Mouse (Mus musculus): ENCODE results near the gene Aff3.

The Aff3 gene

DNA sequence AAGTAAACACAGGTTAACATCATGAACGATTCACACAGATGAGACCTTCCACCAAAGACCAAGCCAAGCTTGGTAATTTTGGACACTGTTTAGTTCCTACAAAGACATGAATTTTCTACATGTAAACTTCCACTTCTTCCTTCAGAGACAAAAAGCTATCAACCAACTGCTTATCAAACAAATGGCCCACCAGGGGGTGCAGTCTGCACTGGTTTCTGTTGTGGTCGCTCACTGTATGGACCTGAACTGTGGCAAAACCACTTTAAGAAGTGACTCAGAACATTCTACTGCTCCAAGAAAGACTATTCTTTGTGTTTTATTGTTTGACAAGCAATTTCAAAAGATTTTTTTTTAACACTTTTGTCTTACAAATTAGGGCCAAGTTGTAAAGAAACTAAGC lies 271.8 kb downstream of the Aff3 start:
- DNase-seq (ENCODE audit: low spot score), result peak; percentile 83

DNA sequence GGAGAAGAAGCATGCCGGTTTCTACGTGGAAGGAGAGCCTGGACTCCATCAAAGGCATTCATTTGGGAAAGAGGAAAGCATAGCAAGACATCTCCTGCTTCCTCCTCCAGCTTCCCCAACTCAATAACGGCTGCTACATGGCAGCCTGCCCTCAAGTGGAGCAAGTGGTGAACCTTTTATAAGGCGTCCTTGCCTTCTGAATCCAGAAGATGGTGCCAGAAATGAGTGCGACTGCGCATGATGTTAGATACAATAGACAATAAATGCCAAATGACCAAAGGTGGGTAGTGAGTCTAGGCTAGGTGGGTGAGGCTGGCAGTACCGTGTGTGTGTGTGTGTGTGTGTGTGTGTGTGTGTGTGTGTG lies 273.9 kb downstream of the Aff3 start:
- DNase-seq (ENCODE audit: low spot score), result peak; percentile 52

- no peak for DNase-seq (ENCODE audit: low spot score)
These were observed 274.4 kb downstream of the Aff3 start for GRCm38 (mm10) chr1:38390235-38390885.

- DNase-seq (ENCODE audit: low spot score), result no peak
These were observed 275.2 kb downstream of the Aff3 start for GRCm38 (mm10) chr1:38389576-38389975.

GRCm38 (mm10) chr1:38388466-38388865 lies 276.3 kb downstream of the Aff3 start:
- no peak for DNase-seq (ENCODE audit: low spot score)

DNA sequence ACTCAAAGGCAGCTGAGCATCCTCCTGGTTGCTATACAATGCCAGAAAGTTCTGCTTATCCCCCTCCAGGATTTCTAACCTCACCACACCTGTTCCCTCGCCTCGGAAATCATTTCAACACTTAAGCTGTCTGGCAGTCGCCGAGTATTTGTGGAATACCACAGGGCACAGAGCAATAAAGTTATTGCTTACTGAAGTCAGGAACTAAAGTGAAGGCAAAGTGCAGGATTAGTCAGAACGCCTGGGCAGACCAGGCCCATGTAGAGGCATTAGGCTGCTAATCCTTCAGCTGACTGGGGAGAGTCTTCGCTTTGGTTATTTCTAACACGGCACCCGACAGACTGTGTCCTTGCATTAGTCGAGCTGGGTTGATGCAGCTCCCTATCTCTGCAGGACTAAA lies 277.3 kb downstream of the Aff3 start:
- no peak for DNase-seq (ENCODE audit: low spot score)

DNA sequence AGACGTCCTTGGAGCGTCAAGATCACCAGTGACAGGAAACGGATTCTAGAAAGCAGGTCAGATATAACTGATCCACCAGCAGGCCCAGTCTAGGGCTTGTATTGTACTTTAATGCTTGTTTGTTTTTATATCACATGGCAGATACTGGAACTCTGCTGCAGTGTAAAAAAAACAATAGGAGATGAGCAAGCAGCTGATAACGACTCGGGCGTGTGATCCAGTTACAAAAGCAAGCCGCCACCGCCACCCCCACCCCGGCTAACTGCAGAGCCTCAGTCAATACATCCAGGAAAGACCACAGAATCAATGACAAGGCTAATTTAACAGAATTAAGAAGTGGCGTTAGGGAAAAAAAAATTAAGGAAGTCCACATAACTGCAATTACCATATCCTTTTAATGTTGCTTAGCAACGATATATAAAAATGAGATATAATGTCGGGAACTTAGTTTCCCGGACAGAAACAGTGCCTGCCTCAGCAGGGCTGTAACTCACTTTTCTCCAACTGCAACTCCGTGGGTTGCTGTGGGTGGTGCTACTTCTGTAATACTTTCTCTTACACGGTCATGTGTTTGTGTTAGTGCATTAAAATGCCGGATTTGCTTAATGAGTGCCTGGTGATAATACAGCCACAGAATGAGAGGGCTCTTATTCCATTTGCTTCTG lies 280.2 kb downstream of the Aff3 start:
- no peak for DNase-seq (ENCODE audit: low spot score)

GRCm38 (mm10) chr1:38384010-38384409 lies 280.7 kb downstream of the Aff3 start:
- DNase-seq (ENCODE audit: low spot score), result no peak

DNA sequence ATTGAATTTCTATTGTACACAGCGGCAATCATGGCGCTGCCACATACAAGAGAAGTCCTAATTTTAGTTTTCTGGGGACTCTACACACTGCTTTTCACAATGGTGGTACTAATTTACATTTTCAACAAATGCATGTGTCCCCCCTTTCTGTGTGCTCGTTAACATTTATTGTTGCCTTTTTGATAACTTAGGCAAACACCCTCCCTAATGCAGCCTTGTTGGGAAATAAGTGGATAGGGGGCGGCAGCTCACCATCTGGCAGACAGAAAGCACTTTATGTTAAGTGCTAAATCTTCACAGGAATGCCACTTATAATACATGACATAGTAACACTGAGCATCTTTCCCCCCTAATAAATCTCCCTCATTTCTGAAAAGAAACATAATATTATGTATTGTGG lies 282.1 kb downstream of the Aff3 start:
- no peak for DNase-seq (ENCODE audit: low spot score)

DNA sequence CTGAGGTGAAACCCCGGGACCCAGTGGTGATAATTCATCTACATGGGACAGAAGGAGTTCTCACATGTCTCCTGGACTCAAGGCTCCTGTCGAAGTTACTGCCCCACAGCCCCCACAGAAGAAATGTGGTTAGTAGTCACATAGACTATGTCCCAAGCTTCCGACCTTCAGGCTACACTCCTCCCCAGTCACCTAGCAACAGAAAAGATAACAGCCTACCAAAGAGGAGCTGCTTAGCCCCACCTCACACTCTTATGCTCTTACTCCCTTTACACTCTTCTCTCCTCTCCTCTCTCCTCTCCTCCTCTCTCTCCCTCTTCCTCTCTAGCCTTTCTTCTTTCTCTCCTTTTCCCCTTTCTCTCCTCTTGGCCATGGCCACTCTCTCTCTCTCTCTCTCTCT lies 286.8 kb downstream of the Aff3 start:
- no peak for DNase-seq (ENCODE audit: low spot score)

DNA sequence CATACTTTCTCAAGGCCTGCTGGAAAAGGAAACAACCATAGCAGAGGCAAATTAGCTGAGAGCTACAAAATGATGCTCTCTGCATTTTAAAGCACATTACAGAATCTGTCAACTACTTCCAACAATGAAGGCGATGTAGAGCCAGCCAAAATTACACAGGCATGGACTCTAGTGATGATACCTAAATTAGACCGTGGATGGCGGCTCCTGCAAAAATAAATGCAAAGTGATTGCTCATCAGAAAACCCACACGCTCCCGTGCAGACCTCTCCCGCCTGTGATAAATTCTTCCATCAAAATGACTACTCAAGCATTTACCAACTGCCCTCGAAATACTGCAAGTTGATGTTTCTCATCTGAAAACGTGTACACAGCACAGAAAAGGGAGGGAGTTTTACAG lies 295.6 kb downstream of the Aff3 start:
- DNase-seq (ENCODE audit: low spot score), result no peak

- no peak for DNase-seq (ENCODE audit: low spot score)
These were observed 296.6 kb downstream of the Aff3 start for GRCm38 (mm10) chr1:38368081-38368689.

GRCm38 (mm10) chr1:38367404-38368080 lies 297.2 kb downstream of the Aff3 start:
- no peak for DNase-seq (ENCODE audit: low spot score)

GRCm38 (mm10) chr1:38363856-38364255 lies 300.9 kb downstream of the Aff3 start:
- no peak for DNase-seq (ENCODE audit: low spot score)

GRCm38 (mm10) chr1:38362275-38362674 lies 302.5 kb downstream of the Aff3 start:
- DNase-seq (ENCODE audit: low spot score), result no peak

GRCm38 (mm10) chr1:38358797-38359349 lies 305.9 kb downstream of the Aff3 start:
- no peak for DNase-seq (ENCODE audit: low spot score)

DNA sequence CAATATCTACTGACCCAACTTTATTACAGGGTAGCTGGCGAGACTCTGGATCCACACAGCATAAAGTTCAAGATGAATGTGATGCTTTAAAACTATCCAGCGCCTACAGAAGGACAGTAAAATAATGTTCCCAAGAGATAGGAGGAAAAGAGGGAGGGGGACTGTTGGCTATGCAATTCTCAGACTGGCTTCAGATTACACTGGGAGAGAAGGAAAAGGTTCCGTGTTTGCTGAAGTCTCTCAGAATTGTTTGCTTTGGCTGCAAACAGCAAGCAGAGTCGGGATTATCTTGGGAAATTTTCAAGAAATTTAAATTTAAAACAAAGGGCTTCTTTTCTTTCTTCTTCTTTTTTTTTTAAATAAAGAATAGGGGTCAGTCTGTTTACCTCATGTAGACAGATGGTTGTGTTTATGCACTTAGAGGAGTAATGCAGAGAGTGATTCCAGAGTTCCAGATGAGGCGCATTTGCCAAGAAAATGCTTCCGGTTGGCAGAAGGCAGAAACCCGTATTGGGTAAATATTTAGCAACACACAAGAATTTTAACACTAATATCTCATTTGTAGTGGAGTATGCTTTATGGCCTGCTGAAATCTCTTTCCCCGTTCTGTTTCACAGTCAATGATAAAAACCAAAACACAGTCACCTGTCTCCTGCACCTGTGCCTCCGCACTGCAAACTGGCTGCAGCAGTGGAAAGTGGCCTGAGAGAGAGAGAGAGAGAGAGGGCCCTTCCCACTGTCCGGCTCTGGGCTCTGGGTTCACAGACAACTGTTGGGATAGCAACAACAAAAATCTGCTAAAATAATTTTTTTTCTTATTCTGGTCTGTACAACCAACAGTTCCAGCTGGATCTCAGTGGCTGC lies 306.6 kb downstream of the Aff3 start:
- no peak for DNase-seq (ENCODE audit: low spot score)

DNA sequence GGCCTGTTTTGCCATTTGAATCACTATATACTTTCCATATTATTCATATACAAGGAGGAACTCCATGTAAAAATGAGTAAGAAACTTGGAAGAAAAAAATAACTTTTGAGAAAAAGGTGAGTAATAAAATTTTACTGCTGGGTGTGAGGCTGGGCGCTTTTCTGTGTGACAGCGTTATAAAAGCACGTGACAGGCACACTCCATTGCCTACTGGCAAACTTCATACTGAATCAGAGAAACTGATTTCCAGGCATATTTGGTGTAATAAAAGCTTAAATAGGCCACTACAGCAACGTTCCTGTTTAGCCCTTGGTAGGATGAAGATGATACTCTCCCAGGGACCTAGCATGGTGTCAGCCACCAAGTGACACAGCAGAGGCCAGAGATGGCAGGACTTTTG lies 310.2 kb downstream of the Aff3 start:
- no peak for DNase-seq (ENCODE audit: low spot score)

DNA sequence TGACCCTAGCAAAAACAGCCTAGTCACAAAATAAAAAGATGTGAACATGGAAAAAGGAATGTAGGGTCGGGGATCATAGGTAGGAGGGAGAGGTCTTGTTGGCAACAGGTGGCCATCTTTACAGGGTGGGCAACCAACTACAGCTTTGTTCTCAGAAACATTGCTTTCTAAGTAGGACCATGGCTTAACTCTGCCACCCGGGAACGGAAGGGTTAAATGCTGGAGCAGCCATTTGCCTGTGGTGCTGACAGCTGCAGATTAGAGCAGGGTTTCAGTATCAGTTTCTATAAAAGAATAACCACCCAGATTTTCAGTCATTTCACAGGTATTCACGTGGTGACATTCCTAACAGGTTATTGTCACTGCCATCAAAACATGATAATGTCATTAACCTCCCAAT lies 317.4 kb downstream of the Aff3 start:
- no peak for DNase-seq (ENCODE audit: low spot score)

GRCm38 (mm10) chr1:38334206-38334605 lies 330.5 kb downstream of the Aff3 start:
- no peak for DNase-seq (ENCODE audit: low spot score)

- no peak for DNase-seq (ENCODE audit: low spot score)
These were observed 331.8 kb downstream of the Aff3 start for GRCm38 (mm10) chr1:38332919-38333318.

DNA sequence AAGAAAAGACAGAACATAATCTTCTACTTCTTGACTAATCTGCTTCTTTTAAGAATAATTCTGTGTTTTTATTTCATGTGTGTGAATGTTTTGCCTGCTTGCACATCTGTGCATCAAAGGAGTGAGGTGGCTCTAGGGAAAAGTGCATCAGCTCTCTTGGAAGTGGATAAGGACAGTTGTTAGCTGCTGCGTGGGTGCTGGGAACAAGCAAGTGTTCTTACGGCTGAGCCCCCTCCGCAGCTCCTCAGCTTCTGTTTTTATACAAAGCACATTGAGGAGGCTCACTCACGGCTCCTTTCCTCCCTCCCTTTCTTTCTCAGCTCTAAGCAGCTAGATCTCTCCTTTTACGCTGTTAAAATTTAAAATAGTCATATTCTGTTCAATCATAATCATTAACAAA lies 340.5 kb downstream of the Aff3 start:
- no peak for DNase-seq (ENCODE audit: low spot score)
